Mouse (Mus musculus): ENCODE measurements around the gene Afmid. TPM values are rescaled to one million over a fixed set of nuclear protein-coding genes. Genes with fewer than 3 reads are reported as not detected.
"Not testable (repeated sequence)": the region's sequence is repeated elsewhere in the genome, so short reads cannot be mapped to it uniquely, and the experiment has no call there.

Gene Afmid
- 10 to 100 TPM; 18.1 to 21.7 TPM for total RNA-seq (2021)
- long read RNA-seq, experiment 1, transcript Afmid-201 (11 exons, 2,327 nt) = major isoform, 11 of 22 reads
- long read RNA-seq, experiment 1, partial matches to known transcripts = 0 of 22 reads
- long read RNA-seq, experiment 1, other reads (novel, unspliced or antisense) = 11 of 22 reads
- long read RNA-seq, experiment 2, transcript Afmid-201 (11 exons, 2,327 nt) = major isoform, 10 of 20 reads
- long read RNA-seq, experiment 2, partial matches to known transcripts = 5 of 20 reads
- long read RNA-seq, experiment 2, other reads (novel, unspliced or antisense) = 5 of 20 reads

DNA sequence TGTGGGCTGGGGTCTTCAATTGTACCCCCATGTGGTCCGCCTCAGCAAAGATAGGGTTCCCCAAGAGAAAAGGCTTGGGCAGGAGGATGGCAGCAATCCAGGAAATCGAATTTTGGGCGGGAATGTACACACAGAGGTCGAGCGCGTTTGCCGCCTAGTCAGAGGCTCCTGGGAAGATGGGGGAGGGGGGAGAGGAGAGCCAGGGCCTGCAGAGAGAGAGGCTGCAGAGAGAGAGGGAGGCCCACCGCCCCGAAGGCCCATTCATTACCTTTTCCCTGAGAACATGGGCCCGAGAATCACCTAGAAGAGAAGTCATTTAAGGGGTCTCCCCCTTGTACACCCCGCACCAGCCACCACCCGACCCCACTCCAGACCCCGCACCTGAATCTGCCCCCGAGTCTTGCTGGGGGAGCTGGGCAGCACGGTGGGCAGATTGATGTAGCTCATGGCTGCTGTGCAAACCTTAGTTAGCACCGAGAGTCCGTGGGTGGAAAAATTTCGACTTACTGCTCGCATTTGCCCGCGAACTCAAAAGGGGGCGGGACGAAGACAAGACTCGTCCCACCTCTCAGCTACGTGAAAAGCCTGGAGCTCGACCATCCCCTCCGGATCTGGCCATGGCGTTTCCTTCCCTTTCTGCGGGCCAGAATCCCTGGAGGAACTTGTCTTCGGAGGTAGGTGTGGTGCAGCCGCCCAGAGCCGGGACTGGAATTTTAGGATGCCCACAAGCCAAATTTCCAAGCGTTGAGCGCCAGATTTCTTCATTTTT, at the start of gene Afmid, which contains the start of gene Tk1:
Gene Afmid, plus strand, starts transcription at position 592 of the 769 bp plus-strand sequence.
Gene Tk1, minus strand, starts transcription at position 760 of the 769 bp plus-strand sequence.
- DNase-seq (ENCODE audit: low spot score in 2 of 2) = peak in 1 of 2 experiments; percentile 61

DNA sequence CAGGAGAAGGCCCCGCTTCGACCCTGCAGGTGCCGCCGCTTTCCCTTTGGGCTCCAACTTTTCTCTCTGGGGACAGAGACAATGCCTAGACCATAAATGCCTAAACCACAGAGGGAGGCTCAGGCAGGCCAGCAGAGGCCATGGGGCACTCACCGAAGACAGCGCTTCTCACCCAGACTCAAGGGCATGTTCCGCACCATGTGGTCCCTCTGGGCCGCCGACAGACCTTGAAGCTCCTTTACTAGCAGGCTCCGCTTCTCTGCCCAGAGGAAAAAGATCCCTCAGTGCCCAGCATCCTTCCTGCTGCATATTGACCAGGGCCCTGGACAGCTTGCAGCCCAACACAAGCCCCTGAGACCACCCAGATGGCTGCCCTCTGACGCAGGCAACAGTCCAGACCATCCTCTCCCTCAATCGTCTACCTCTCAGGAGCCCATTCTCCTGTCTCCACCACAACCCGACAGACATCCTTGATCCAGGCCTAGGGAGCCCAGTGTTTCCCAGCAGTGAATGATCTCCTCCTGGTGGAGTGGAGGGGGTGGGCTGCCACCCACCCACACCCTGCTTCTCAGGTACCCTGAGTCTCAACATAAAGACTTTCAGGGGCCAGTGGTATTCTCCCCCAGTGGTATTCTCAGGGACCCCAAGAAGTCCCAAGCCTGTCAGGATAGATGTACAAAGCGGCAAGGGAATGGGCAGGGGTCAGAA, 49.5 kb upstream of the Afmid start:
- no peak for DNase-seq (ENCODE audit: low spot score in 2 of 2)

DNA sequence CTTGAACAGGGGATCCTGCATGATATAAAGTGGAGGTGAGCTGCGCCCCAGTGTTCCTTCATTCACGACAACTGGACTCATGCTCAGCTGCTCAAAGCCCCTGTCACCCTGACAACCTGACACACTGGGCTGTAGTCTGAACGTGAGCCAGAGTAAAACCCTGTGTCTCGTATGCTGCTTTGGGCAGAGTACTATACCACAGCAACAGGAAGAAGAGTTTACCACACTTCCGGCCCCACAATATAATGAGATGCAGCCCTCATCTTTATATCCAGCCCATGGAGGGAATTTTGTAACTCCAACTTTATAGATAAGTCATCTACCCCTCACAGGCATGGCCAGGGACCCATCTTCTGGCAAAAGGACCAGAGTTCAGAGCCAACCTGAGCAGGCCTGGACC, 48.6 kb upstream of the Afmid start:
- DNase-seq (ENCODE audit: low spot score in 2 of 2) = no peak

DNA sequence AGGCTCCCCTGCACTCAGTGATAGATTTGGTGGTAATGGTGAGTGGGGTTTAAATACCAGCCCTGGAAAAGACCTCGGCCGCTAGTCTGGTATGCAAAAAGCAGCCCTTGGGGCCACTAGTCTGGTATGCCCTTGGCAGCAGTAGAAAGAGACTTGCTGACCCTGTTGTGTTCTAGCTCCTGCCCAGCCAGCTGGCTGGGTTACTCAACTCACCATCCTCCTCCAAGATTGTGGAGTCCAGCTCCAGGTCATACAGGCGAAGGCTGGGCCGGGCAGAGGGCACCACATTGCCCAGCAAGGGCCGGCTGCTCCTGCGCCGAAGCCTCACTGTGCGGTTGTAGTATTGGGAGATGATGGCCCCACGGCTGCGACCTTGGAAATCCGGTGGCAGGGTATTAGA, 47.7 kb upstream of the Afmid start:
- DNase-seq (ENCODE audit: low spot score in 2 of 2) = no peak

DNA sequence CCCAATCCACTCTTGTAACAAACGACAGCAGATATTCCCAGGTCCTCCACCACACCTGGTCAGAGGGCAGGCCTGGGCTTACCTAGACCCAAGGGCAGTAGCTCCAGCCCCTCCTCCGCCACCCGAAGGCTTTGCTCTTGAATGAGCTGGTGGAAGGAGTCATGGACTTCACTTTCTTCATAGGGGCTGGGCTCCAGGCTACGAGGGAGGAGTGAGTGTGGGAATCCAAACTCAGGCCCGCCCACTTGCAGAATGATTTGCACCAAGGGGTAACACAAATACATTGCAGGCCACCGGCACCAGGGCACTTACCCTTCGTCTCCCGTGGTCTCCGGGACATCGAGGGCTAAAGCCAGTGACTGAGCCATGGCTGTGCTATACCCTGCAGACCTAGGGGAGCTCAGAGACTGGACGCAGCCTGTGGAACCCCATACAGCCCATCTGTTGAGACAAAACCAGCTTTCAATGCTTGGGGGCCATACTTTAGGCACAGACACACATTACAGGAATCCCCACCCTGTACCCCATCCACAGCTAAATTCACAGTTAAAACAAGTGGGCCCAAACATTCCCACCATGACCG, 46.8 kb upstream of the Afmid start:
- no peak for DNase-seq (ENCODE audit: low spot score in 2 of 2)

DNA sequence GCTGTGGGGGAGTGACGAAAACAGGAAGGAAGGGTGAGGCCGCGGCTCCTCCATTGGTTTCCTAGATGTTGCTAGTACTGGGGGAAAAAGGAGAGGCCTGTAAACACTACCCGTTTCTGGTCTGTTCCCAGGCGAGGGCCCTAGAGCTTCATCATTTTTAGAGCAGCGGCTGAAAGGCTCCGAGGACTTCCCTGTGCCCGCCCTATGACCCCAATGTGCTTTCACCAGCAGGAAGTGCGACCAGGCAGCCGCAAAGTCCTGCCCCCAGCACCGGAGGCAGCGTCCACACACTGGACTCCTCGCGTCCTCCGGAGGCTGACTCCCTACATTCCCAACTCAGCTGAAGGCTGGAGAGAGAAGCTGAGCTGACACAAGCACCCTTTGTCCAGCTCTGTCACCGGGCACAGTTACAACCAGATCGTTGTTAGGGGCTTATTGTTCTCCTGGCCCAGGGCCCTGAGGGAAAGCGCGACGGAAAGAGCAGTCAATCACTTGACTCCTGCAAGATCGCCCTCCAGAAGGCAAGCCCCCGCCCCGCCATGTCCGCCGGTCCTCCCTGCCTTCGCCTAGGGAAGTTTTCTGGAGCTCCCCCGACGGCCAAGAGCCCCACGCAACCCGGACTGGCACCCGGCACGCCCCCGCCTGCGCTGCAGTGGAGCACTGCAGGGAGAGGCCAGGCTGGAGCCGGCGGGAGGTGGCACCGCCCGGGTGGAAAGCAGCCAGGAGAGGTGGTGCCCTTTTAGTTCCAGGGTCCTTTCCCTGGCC, 46.1 kb upstream of the Afmid start:
- DNase-seq (ENCODE audit: low spot score in 2 of 2) = peak; percentile 50 to 61

DNA sequence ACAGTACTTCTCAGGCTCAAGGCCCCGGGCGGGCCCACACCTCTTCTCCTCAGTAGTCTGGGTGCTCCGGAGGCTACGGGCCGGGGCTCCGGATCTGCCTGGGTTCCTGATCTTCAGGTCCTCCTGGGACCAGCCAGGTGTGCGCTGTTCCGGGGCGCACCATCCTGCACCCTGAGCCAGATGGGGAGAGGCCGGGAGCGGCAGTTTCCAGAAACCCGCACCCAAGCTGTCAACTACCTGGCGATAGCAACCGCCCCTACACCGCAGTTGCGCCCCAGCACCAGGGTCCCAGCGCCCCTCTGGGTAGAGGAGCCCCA, 45.6 kb upstream of the Afmid start:
- DNase-seq (ENCODE audit: low spot score in 2 of 2) = no peak

DNA sequence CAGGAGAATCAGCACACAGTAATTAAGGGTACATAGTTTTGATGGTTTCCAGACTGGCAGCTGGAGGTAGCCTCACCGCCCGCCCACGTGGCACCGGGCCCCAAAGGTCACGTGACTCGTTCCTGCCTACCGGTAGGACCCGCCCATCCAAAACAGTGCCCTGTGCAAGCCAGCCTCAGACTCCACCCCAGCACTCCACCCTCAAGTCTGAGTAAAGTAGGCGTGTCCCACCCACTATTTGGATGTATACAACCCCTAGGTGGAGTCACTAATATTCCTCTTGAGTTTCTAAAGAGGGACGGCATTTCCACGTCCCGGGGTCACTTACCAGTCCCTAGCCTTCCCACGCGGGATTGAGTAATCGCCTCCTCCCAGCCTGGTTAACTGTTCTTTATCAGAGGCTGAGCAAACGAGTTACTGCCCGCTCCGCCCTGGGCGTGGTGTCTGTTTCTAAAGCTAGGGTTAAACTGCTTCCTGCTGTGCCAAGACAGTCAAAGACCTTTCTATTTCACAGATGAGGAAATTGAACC, 45.1 kb upstream of the Afmid start:
- peak; percentile 62 to 81 for DNase-seq (ENCODE audit: low spot score in 2 of 2)

DNA sequence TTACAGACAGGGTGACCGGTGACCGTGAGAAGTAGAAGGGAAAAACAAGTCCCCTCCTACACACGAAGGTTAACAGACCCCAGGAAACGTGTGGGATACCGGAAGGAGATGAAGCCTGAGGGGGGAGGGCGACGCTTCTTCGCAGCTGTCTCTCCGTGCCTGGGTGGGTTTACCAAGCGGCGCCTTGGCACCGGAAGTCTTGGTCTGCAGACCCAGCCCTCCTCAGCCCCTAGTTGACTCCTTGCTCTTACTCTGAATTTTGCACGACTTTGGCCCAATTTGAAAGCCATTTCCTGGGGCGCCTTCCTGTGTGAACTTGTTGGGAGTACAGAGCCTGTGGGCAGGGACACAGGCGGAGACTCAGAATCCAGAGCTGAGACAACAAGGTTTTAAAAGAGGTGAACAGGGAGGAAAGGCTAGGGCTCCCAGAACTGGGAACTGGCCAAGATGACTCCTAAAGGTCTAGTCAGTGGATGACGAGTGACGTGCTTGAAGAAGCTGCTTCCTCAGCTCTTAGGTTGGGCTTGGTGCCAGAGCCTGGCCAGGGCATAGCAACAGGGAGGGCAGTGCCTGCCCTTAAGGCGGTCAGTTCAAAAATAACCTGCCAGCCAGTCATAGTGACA, 44.4 kb upstream of the Afmid start:
- DNase-seq (ENCODE audit: low spot score in 2 of 2) = peak in 1 of 2 experiments; percentile 69

DNA sequence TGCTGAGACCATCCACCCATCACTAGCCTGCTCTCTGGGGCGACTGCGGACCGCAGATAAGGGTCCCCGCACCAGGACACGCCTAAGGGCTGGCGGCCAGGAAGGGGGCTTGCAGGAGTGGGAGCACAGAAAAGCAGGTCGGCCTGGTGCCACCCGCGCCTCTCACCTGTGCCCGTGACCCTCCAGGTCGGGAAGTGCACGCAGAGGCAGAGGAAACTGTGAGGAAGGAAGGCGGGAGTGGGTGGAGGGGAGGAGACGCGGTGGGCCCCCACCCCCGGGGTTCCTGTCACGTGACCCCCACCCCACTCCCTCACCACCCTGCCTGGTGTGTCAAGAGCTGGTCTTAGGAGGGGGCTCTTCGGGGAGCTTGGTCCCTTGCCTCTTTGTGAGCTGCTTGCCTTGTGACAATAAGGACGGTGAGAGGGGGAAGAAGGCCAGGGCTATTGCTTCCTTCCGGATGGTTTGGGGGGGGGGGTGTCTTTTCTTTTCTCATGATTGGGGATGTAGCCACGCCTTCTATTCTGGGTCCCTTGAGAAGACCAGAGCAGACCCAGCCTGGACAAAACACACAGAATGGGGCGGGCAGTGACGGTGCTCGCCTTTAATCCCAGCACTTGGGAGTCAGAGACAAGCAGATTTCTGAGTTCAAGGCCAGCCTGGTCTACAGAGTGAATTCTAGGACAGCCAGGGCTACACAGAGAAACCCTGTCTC, 43.6 kb upstream of the Afmid start, which contains the start of the genes Tmc8 and Tmc6:
Gene Tmc8, plus strand, starts transcription at position 84 of the 712 bp plus-strand sequence.
Gene Tmc6, minus strand, starts transcription at position 206 of the 712 bp plus-strand sequence.
- DNase-seq (ENCODE audit: low spot score in 2 of 2) = no peak

DNA sequence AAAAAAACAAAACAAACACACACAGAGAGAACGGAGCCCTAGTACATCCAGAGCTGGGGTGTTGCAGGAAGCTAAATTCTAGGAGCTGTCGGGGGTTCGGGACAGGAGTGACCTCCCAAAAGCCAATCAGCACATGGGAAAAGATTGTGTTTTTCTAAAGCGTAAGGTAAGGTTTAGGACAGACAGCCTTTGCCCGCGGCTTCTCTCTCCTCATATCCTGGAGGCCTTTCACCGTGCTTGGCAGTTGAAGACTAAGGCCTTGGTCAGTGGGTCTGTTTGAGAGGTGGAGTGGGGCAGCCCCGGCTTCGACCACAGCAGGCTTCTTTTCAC, 43.1 kb upstream of the Afmid start:
- DNase-seq (ENCODE audit: low spot score in 2 of 2) = no peak

DNA sequence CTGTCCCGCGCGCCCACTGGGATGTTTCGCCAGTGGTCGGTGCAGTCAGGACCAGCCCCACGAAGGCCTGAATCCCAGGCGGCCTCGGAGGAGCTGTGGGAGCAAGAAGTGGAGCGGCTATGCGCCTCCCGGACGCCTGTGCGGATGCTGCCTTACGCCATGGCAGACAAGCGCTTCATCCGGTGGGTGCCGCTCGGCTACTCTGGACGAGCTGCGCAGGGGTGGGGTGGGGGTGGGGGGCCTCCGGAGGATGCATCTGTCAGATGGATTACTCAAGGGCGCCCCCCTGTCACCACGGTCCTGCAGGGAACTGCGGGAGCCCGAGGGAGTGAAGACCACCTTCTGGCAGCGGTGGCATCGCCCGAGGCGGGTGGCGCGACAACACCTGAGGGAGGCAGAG, 42.6 kb upstream of the Afmid start:
- no peak for DNase-seq (ENCODE audit: low spot score in 2 of 2)

DNA sequence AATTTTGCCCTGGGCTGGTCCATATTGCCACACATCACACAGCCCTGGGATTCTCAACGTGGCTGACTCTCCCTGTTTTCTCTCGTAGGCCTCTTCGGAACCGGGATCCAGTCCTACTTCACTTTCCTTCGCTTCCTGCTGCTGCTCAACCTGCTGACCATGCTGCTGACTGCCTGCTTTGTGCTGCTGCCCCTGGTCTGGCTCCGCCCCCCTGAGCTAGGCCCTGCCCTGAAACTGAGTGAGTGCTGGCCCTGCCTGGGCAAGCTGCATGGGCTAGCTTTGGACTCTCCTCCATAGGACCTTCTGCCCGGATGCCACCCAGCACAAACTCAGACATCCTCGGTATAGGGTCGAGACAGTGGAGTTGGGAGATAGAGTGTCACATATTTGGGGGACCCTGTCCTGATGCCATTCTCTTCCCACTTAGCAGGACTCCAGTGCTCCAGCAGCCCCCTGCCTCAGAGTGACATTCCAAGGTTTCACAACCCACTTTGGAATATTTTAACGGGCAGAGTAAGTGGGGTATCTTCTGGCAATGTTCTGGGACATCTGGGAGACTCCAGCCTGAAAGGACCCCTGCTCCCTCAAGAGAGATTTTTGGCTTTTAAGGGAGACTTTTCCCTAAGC, 41.9 kb upstream of the Afmid start:
- DNase-seq (ENCODE audit: low spot score in 2 of 2) = no peak

DNA sequence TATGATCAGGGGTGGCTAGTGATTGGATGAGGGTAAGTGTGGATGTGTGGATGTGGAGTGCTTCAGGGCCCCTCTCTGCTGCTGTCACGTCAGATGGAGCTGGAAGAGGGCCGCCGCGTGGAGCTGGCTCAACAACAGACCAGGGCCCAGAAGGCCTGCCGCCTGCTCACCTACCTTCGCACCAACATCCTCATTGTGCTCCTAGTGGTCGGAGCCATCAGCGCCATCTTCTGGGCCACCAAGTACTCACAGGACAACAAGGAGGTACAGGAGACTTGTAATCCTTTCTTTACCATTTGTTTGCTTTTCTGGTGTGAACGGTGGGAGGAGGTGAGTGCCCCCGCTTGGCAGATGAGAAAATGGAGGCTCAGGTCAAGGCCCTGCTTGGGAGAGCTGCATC, 39.4 kb upstream of the Afmid start:
- DNase-seq (ENCODE audit: low spot score in 2 of 2) = no peak

DNA sequence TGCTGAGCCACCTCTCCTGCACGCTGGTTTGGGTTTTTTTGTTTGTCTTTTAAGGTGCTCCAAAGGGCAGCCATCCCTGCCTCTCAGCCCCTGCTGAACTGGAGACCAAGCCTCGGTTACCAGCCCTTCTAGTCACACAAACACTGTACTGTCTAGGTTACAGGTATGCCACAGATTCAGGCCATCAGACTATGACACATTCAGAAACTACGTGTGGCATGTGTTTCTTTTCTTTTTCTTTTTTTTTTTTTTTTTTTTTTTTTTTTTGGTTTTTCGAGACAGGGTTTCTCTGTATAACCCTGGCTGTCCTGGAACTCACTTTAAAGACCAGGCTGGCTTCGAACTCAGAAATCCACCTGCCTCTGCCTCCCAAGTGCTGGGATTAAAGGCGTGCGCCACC, 37.2 kb upstream of the Afmid start:
- not testable (repeated sequence) for DNase-seq (ENCODE audit: low spot score in 2 of 2)

DNA sequence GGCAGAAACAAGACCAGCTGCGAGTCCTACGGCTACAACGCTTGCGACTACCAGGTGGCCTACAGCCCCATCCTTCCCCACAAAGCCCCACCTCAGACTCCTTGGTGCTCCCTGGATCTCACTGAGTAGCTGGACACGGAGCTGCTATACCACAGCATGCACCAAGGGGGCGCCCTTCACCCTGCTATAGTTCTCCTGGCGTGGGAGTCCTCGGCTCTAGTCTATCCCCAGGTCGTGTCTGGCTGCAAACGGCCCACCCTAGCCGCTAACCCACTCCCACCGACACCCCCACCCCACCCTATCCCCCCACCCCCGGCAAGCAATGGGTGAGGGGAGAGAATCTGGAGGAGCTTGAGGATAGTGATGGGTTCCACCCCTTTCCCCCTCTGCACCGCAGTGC, 35.4 kb upstream of the Afmid start:
- peak in 1 of 2 experiments; percentile 61 for DNase-seq (ENCODE audit: low spot score in 2 of 2)

DNA sequence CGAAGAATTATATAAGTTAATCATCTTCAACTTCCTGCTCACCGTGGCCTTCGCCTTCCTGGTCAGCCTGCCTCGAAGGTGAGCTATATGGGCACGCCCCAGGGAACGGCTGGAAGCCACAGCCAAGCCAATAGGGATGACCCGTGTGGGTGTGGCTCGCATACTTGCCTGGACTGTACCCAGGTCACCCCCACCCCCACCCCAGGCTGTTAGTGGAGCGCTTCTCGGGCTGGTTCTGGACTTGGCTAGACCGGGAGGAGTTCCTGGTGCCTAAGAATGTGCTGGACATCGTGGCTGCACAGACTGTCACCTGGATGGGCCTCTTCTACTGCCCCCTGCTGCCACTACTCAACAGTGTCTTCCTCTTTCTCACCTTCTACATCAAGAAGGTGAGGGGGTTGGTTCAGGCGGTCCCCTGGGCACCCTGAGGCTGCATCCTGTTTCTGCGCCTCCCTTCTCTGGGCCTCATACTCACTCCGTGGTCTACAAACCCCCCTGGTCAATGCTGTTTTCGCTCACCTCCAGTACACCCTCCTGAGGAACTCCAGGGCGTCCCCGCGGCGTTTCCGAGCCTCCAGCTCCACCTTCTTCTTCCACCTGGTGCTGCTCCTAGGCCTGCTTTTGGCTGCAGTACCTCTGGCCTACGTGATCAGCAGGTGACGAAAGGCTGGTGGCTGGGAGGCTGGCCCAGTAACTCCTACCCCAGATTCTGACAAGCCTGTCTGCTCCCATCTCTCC, 34.9 kb upstream of the Afmid start:
- no peak for DNase-seq (ENCODE audit: low spot score in 2 of 2)

DNA sequence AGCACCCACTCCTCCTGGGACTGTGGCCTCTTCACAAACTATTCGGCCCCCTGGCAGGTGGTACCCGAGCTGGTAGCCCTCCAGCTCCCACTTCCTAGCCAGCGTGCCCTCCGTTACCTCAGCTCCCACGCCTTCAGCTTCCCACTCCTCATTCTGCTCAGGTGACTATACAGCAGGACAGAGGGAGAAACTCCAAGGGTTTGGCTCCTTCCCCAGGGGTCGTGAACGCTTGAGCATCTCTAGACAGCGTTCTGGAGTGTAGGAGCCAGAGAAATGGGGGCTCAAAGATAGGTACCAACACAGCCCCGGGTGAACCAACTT, 34.3 kb upstream of the Afmid start:
- no peak for DNase-seq (ENCODE audit: low spot score in 2 of 2)

Data from adrenal gland, postnatal 4 days (tissue).